14 mouse cellular contexts compared by ENCODE assay signal in genomic region chr9:115656994-115657713, GRCm38 (mm10).
DNase-seq lines count a peak whose midpoint lies in the region; TF ChIP-seq lines count a peak whose summit lies in the region.
"Had no signal": no experiment of that assay in that cellular context is flagged by ENCODE, and none has a peak within 500 bp of the region (broad histone marks: within the 10 kb centered on the region; RNA-seq: fewer than 3 reads in every experiment).

No protein-coding gene starts in this region.

- WGBS in spleen, adult 2 months = 5% methylated on average over 4 of the region's 4 CpGs

- H3K4me3 ChIP-seq in MEL (ENCODE audit: control insufficient read depth in 1 of 2, insufficient read depth in 1 of 2, low read depth in 2 of 2, low read length in 2 of 2) = no peak overlapping the region
- no peak overlapping the region for H3K4me3 ChIP-seq in spleen, adult 2 months (ENCODE audit: extremely low read depth, insufficient read depth, insufficient read length)
- H3K4me3 ChIP-seq: embryonic facial prominence, embryonic 15.5 days; limb, embryonic 13.5 days; midbrain, embryonic 13.5 days had no signal

- H3K36me3 ChIP-seq in MEL (ENCODE audit: control insufficient read depth in 1 of 2, insufficient read depth in 2 of 2, low read length in 2 of 2) = no peaks in the 10 kb centered on the region
- H3K36me3 ChIP-seq in spleen, adult 2 months (ENCODE audit: control insufficient read depth, insufficient read depth, low read length) = no peaks in the 10 kb centered on the region
- H3K36me3 ChIP-seq: embryonic facial prominence, embryonic 15.5 days; limb, embryonic 13.5 days; midbrain, embryonic 13.5 days had no signal

- TF ChIP-seq POLR2A in MEL (IDR thresholded peaks at IDR 0.05; ENCODE audit: control insufficient read depth in 1 of 2, insufficient read depth in 1 of 2, low read depth in 1 of 2, low read length in 2 of 2, poor library complexity in 1 of 2) = no peak
- TF ChIP-seq POLR2A in spleen, adult 2 months (IDR thresholded peaks at IDR 0.05; ENCODE audit: low read depth, low read length) = no peak

- no peaks in the 10 kb centered on the region for H3K4me1 ChIP-seq in MEL (ENCODE audit: control insufficient read depth in 1 of 2, insufficient read depth in 2 of 2, low read length in 2 of 2)
- H3K4me1 ChIP-seq in spleen, adult 2 months (ENCODE audit: control insufficient read depth, insufficient read depth, insufficient read length) = peaks cover 4% of the 10 kb centered on the region; the same call in 1 of the 2 replicates
- H3K4me1 ChIP-seq: embryonic facial prominence, embryonic 15.5 days; midbrain, embryonic 13.5 days had no signal

- no peaks in the 10 kb centered on the region for H3K9me3 ChIP-seq in MEL (replicated peaks; ENCODE audit: insufficient read depth, low read length)
- H3K9me3 ChIP-seq: embryonic facial prominence, embryonic 15.5 days had no signal

- no peak overlapping the region for H3K9ac ChIP-seq in MEL (ENCODE audit: control insufficient read depth, low read depth, low read length, poor library complexity, severe bottlenecking)
- H3K9ac ChIP-seq: embryonic facial prominence, embryonic 15.5 days; limb, embryonic 13.5 days; midbrain, embryonic 13.5 days had no signal

- no peak for TF ChIP-seq CTCF in MEL (IDR thresholded peaks at IDR 0.05 in 2 of 3, conservative IDR thresholded peaks at IDR 0.05 in 1 of 3; ENCODE audit: control insufficient read depth in 1 of 3, insufficient read depth in 1 of 3, low read depth in 2 of 3, low read length in 3 of 3, poor library complexity in 1 of 3, severe bottlenecking in 1 of 3)
- TF ChIP-seq CTCF in spleen, adult 2 months (IDR thresholded peaks at IDR 0.05; ENCODE audit: extremely low read depth, insufficient read depth, insufficient read length, insufficient replicate concordance) = no peak

- H3K79me2 ChIP-seq in MEL (ENCODE audit: control insufficient read depth, insufficient read depth, low read length, poor library complexity) = no peaks in the 10 kb centered on the region

- H3K27me3 ChIP-seq in MEL (ENCODE audit: control insufficient read depth in 1 of 2, insufficient read depth in 2 of 2, low read length in 2 of 2) = no peaks in the 10 kb centered on the region
- H3K27me3 ChIP-seq in spleen, adult 2 months (ENCODE audit: control insufficient read depth, insufficient read depth, low read length) = no peaks in the 10 kb centered on the region
- H3K27me3 ChIP-seq: embryonic facial prominence, embryonic 15.5 days; limb, embryonic 13.5 days; midbrain, embryonic 13.5 days had no signal

- TF ChIP-seq EP300 in MEL (IDR thresholded peaks at IDR 0.05; ENCODE audit: low read depth in 1 of 2, low read length in 2 of 2) = no peak

- peak; percentile 77 to 82 for DNase-seq in B cell, adult 2 months
- DNase-seq in MEL (ENCODE audit: low read depth, low spot score) (peak; percentile 1), liver (peak; percentile 60)
- DNase-seq in spleen, adult 2 months (ENCODE audit: low read depth in 1 of 2, low spot score in 2 of 2) = peak; percentile 8 to 15
- no peak for DNase-seq in adrenal gland, postnatal 25 days
- DNase-seq in lung, adult 18-20 months = no peak
- no peak for DNase-seq in right cerebral cortex, adult 2 months (ENCODE audit: low spot score in 2 of 2)
- DNase-seq: cerebellum, postnatal 25 days; heart, postnatal 14 days; kidney, postnatal 25 days; lung, postnatal 14 days had no signal

- H3K27ac ChIP-seq in MEL (ENCODE audit: control insufficient read depth, low read depth, low read length) = no peak overlapping the region
- H3K27ac ChIP-seq in spleen, adult 2 months (ENCODE audit: insufficient read depth, low read length) = no peak overlapping the region
- H3K27ac ChIP-seq: embryonic facial prominence, embryonic 15.5 days; limb, embryonic 13.5 days; midbrain, embryonic 13.5 days had no signal

- no peak for TF ChIP-seq RAD21 in MEL (IDR thresholded peaks at IDR 0.05; ENCODE audit: low read depth, low read length)

TF ChIP-seq in MEL, 35 proteins besides CTCF, POLR2A, EP300 and RAD21:
- no peak for TF ChIP-seq JUND (IDR thresholded peaks at IDR 0.05; ENCODE audit: low read depth, low read length)
- TF ChIP-seq POLR2AphosphoS5 (IDR thresholded peaks at IDR 0.05; ENCODE audit: borderline replicate concordance, low read depth, low read length) = no peak
- TF ChIP-seq ELF1 (IDR thresholded peaks at IDR 0.05; ENCODE audit: low read depth, low read length) = no peak
- TF ChIP-seq TAL1 (IDR thresholded peaks at IDR 0.05; ENCODE audit: low read length) = no peak
- TF ChIP-seq USF2 (IDR thresholded peaks at IDR 0.05; ENCODE audit: borderline replicate concordance in 1 of 2, insufficient read depth in 1 of 2, low read depth in 1 of 2, low read length in 2 of 2) = no peak
- TF ChIP-seq HCFC1 (IDR thresholded peaks at IDR 0.05; ENCODE audit: low read depth, low read length) = no peak
- TF ChIP-seq KAT2A (conservative IDR thresholded peaks at IDR 0.05; ENCODE audit: low read depth, low read length) = no peak
- no peak for TF ChIP-seq NELFE (IDR thresholded peaks at IDR 0.05; ENCODE audit: low read depth, low read length)
- TF ChIP-seq GABPA (IDR thresholded peaks at IDR 0.05; ENCODE audit: low read depth, low read length) = no peak
- no peak for TF ChIP-seq CHD1 (IDR thresholded peaks at IDR 0.05; ENCODE audit: low read depth, low read length)
- TF ChIP-seq USF1 (IDR thresholded peaks at IDR 0.05; ENCODE audit: low read depth, low read length) = no peak
- TF ChIP-seq MAFK (IDR thresholded peaks at IDR 0.05; ENCODE audit: borderline replicate concordance, low read depth, low read length) = no peak
- TF ChIP-seq BHLHE40 (IDR thresholded peaks at IDR 0.05; ENCODE audit: borderline replicate concordance, low read depth, low read length) = no peak
- TF ChIP-seq ZNF384 (IDR thresholded peaks at IDR 0.05; ENCODE audit: low read depth, low read length) = no peak
TF ChIP-seq in MEL: peak in this region for 0.

Comparison
In these comparisons a context has a peak if more than half of its experiments do, and no peak if none do; other contexts are left out.
1. DNase-seq: peak in B cell, adult 2 months (2 of 2), MEL (single experiment), liver (single experiment) and spleen, adult 2 months (2 of 2); none in adrenal gland, postnatal 25 days (single experiment), lung, adult 18-20 months (0 of 2) and right cerebral cortex, adult 2 months (0 of 2).